Mouse (Mus musculus): ENCODE data around the gene Slc44a4. TPM values are rescaled to one million over a fixed set of nuclear protein-coding genes. Genes with fewer than 3 reads are reported as not detected.
A peak's percentile ranks its signal among the peaks of the same experiment; 100 is the strongest.
"Not testable (repeated sequence)": the region's sequence is repeated elsewhere in the genome, so short reads cannot be mapped to it uniquely, and the experiment has no call there.

The Slc44a4 gene
- polyA plus RNA-seq, 1 experiment from 2014 or later: 0.08 TPM

- 96% methylated on average over 9 of the region's 10 CpGs for WGBS
- not testable (repeated sequence) for H3K9ac ChIP-seq (replicated peaks); ATAC-seq (ENCODE audit: low FRiP score, low read depth); H3K27ac ChIP-seq (replicated peaks); H3K4me3 ChIP-seq; H3K27me3 ChIP-seq; H3K4me2 ChIP-seq (replicated peaks); H3K9me3 ChIP-seq
- peaks cover 25% of the 10 kb centered on the region for H3K4me1 ChIP-seq
- peaks cover 54% of the 10 kb centered on the region for H3K36me3 ChIP-seq
Observed at GRCm38 (mm10) chr17:34901948-34902347, 12.3 kb upstream of the Slc44a4 start.

GRCm38 (mm10) chr17:34902895-34903294 is 11.4 kb upstream of the Slc44a4 start:
- H3K9me3 ChIP-seq: no peaks in the 10 kb centered on the region
- no peak overlapping the region for H3K4me2 ChIP-seq (replicated peaks)
- peaks cover 15% of the 10 kb centered on the region for H3K4me1 ChIP-seq
- no peak for ATAC-seq (ENCODE audit: low FRiP score, low read depth)
- H3K27me3 ChIP-seq: no peaks in the 10 kb centered on the region
- H3K27ac ChIP-seq (replicated peaks): no peak overlapping the region
- 94% methylated on average over 9 of the region's 9 CpGs for WGBS
- H3K36me3 ChIP-seq: peaks cover 64% of the 10 kb centered on the region
- H3K4me3 ChIP-seq: no peak overlapping the region
- H3K9ac ChIP-seq (replicated peaks): no peak overlapping the region

- WGBS: 92% methylated on average over 10 of the region's 10 CpGs
- no peak overlapping the region for H3K4me3 ChIP-seq
- no peaks in the 10 kb centered on the region for H3K9me3 ChIP-seq
- H3K27ac ChIP-seq (replicated peaks): no peak overlapping the region
- no peak overlapping the region for H3K4me2 ChIP-seq (replicated peaks)
- H3K9ac ChIP-seq (replicated peaks): no peak overlapping the region
- H3K36me3 ChIP-seq: peaks cover 82% of the 10 kb centered on the region
- H3K27me3 ChIP-seq: no peaks in the 10 kb centered on the region
- no peaks in the 10 kb centered on the region; the same call in 1 of the 2 replicates for H3K4me1 ChIP-seq
- ATAC-seq (ENCODE audit: low FRiP score, low read depth): no peak
Observed at GRCm38 (mm10) chr17:34910982-34911381, 3.3 kb upstream of the Slc44a4 start.

DNA sequence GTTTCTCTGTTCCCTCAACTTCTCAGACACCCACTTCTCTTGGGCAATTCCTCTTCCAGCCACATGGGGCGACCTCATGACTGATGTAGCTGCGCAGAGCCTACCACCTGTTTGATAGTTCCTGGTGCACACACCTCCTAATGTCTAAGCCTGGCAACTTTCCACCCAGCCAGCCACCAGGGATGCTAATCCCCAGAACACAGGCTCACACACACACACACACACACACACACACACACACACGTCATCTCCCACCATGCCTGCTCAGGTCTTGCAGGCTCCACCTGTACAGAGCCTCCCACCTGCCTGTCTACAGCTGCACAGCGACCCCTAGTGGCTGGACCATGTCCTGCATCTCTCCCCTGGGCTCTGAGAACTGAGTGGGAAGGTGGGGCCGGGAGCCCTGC is 2.3 kb upstream of the Slc44a4 start:
- no peaks in the 10 kb centered on the region for H3K27me3 ChIP-seq
- ATAC-seq (ENCODE audit: low FRiP score, low read depth): peak; percentile 45; the same call in 1 of the 2 replicates
- no peak overlapping the region for H3K27ac ChIP-seq (replicated peaks)
- H3K9me3 ChIP-seq: no peaks in the 10 kb centered on the region
- 48% methylated on average over 5 of the region's 5 CpGs for WGBS
- H3K4me2 ChIP-seq (replicated peaks): no peak overlapping the region
- peaks cover 72% of the 10 kb centered on the region for H3K36me3 ChIP-seq
- H3K4me1 ChIP-seq: no peaks in the 10 kb centered on the region; the same call in 1 of the 2 replicates
- no peak overlapping the region for H3K4me3 ChIP-seq
- no peak overlapping the region for H3K9ac ChIP-seq (replicated peaks)

- Histone ChIP-seq H3K4me3 (no peak overlapping the region), H3K36me3 (peaks cover 38% of the 10 kb centered on the region), H3K4me2 (replicated peaks) (no peak overlapping the region), H3K27ac (replicated peaks) (no peak overlapping the region), H3K4me1 (no peaks in the 10 kb centered on the region; the same call in 1 of the 2 replicates), H3K9ac (replicated peaks) (no peak overlapping the region), H3K9me3 (no peaks in the 10 kb centered on the region), H3K27me3 (no peaks in the 10 kb centered on the region)
- WGBS: 29% methylated on average over 11 of the region's 11 CpGs
- 0 out of 2 replicates have a peak, but pooled peaks have one; percentile 47 for ATAC-seq (ENCODE audit: low FRiP score, low read depth)
Observed at GRCm38 (mm10) chr17:34915410-34915831, 1.2 kb downstream of the Slc44a4 start.

- no peak overlapping the region for H3K9ac ChIP-seq (replicated peaks)
- no peak overlapping the region for H3K4me3 ChIP-seq
- H3K36me3 ChIP-seq: peaks cover 29% of the 10 kb centered on the region
- H3K27ac ChIP-seq (replicated peaks): no peak overlapping the region
- no peaks in the 10 kb centered on the region for H3K9me3 ChIP-seq
- no peaks in the 10 kb centered on the region; the same call in 1 of the 2 replicates for H3K4me1 ChIP-seq
- H3K4me2 ChIP-seq (replicated peaks): no peak overlapping the region
- no peak for ATAC-seq (ENCODE audit: low FRiP score, low read depth)
- WGBS: 86% methylated on average over 5 of the region's 5 CpGs
- H3K27me3 ChIP-seq: no peaks in the 10 kb centered on the region
Observed at GRCm38 (mm10) chr17:34916316-34916715, 2.0 kb downstream of the Slc44a4 start.

- Histone ChIP-seq H3K27ac (replicated peaks) (no peak overlapping the region), H3K36me3 (peaks cover 20% of the 10 kb centered on the region), H3K9ac (replicated peaks) (no peak overlapping the region), H3K4me2 (replicated peaks) (no peak overlapping the region), H3K4me1 (no peaks in the 10 kb centered on the region; the same call in 1 of the 2 replicates), H3K9me3 (no peaks in the 10 kb centered on the region), H3K4me3 (no peak overlapping the region), H3K27me3 (no peaks in the 10 kb centered on the region)
- no peak for ATAC-seq (ENCODE audit: low FRiP score, low read depth)
- WGBS: 82% methylated on average over 9 of the region's 9 CpGs
Observed at GRCm38 (mm10) chr17:34917188-34917587, 2.9 kb downstream of the Slc44a4 start.

- no peak overlapping the region for H3K4me2 ChIP-seq (replicated peaks)
- no peaks in the 10 kb centered on the region for H3K9me3 ChIP-seq
- H3K36me3 ChIP-seq: no peaks in the 10 kb centered on the region
- no peak overlapping the region for H3K9ac ChIP-seq (replicated peaks)
- H3K27ac ChIP-seq (replicated peaks): no peak overlapping the region
- H3K4me1 ChIP-seq: no peaks in the 10 kb centered on the region
- no peaks in the 10 kb centered on the region for H3K27me3 ChIP-seq
- no peak for ATAC-seq (ENCODE audit: low FRiP score, low read depth)
- 52% methylated on average over 6 of the region's 6 CpGs for WGBS
- no peak overlapping the region for H3K4me3 ChIP-seq
Observed at GRCm38 (mm10) chr17:34922939-34923338, 8.7 kb downstream of the Slc44a4 start.

DNA sequence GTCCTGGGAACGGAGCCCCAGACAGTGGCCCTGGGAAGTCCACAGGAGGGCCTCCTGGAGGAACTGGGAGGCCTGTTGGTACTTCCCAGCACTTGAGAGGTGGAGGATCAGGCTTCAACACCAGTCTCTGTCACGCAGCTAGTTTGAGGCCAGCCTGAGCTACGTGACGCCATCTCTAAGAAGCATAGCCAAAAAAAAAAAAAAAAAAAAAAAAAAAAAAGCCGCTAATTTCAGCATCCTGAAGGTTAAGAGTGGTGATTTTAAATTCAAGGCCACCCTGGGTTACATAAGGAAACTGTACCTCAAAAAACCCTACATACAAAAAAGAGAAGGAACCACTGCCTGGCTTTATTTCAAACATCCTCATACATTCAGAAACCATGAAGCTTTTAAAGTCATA is 10.0 kb downstream of the Slc44a4 start:
- no peaks in the 10 kb centered on the region for H3K27me3 ChIP-seq
- H3K4me2 ChIP-seq (replicated peaks): no peak overlapping the region
- no peak overlapping the region for H3K27ac ChIP-seq (replicated peaks)
- no peaks in the 10 kb centered on the region for H3K9me3 ChIP-seq
- no peaks in the 10 kb centered on the region for H3K36me3 ChIP-seq
- no peaks in the 10 kb centered on the region for H3K4me1 ChIP-seq
- no peak overlapping the region for H3K4me3 ChIP-seq
- no peak overlapping the region for H3K9ac ChIP-seq (replicated peaks)
- 72% methylated on average over 5 of the region's 5 CpGs for WGBS
- no peak for ATAC-seq (ENCODE audit: low FRiP score, low read depth)

GRCm38 (mm10) chr17:34927306-34928019 is 13.2 kb downstream of the Slc44a4 start:
- H3K9me3 ChIP-seq: no peaks in the 10 kb centered on the region
- 87% methylated on average over 18 of the region's 18 CpGs for WGBS
- H3K27ac ChIP-seq (replicated peaks): no peak overlapping the region
- H3K36me3 ChIP-seq: no peaks in the 10 kb centered on the region
- no peak overlapping the region for H3K4me2 ChIP-seq (replicated peaks)
- peaks cover 9% of the 10 kb centered on the region for H3K4me1 ChIP-seq
- H3K27me3 ChIP-seq: peaks cover 2% of the 10 kb centered on the region; the same call in 1 of the 2 replicates
- no peak for ATAC-seq (ENCODE audit: low FRiP score, low read depth)
- H3K4me3 ChIP-seq: no peak overlapping the region
- no peak overlapping the region for H3K9ac ChIP-seq (replicated peaks)

- Histone ChIP-seq H3K4me1 (peaks cover 9% of the 10 kb centered on the region), H3K4me3 (no peak overlapping the region), H3K4me2 (replicated peaks) (no peak overlapping the region), H3K27ac (replicated peaks) (no peak overlapping the region), H3K9ac (replicated peaks) (no peak overlapping the region), H3K9me3 (no peaks in the 10 kb centered on the region), H3K27me3 (peaks cover 3% of the 10 kb centered on the region; the same call in 1 of the 2 replicates), H3K36me3 (no peaks in the 10 kb centered on the region)
- 94% methylated on average over 4 of the region's 4 CpGs for WGBS
- no peak for ATAC-seq (ENCODE audit: low FRiP score, low read depth)
Observed at GRCm38 (mm10) chr17:34928841-34929240, 14.6 kb downstream of the Slc44a4 start.

GRCm38 (mm10) chr17:34931061-34931734 is 16.9 kb downstream of the Slc44a4 start, which contains the start of gene Neu1:
TSS of gene Neu1 (plus strand) at chr17:34931253.
- Histone ChIP-seq H3K9ac (replicated peaks) (peak within 1 kb of the TSS; percentile 83), H3K9me3 (no peaks in the 10 kb centered on the region), H3K4me2 (replicated peaks) (peak within 1 kb of the TSS; percentile 98), H3K36me3 (peaks cover 8% of the 10 kb centered on the region; the same call in 1 of the 2 replicates), H3K27ac (replicated peaks) (0 out of 2 replicates have a peak within 1 kb of the TSS, but pooled peaks have one; percentile 15), H3K27me3 (peaks cover 3% of the 10 kb centered on the region; the same call in 1 of the 2 replicates), H3K4me3 (peak within 1 kb of the TSS; percentile 72), H3K4me1 (peaks cover 9% of the 10 kb centered on the region)
- ATAC-seq (ENCODE audit: low FRiP score, low read depth): peak; percentile 98
- under 1% methylated on average over 37 of the region's 38 CpGs for WGBS
